Mouse (Mus musculus): ENCODE results near the gene Ifna11.
"Not testable (repeated sequence)": the region's sequence is repeated elsewhere in the genome, so short reads cannot be mapped to it uniquely, and the experiment has no call there.

DNA sequence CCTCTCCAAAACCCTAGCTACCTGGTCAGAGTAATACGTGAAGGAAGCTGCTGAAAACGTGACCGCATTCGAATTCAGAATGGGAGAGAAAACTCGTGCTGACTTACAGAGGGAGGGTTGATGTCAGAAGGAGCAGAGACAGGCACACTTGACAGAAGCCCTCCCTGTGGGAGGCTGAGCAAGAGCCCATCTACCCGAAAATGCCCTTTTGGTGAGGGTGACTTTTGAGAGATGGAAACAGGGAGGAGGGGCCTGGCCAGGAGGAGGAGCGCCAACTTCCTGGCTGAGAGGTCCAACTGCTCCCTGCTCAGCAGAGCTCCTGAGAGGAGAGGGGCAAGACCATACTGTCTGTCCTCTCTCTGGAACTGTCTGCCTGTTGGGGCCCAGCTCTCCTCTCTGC is 20.4 kb upstream of the Ifna11 start, which contains the start of gene Gm13285:
- not testable (repeated sequence) for TF ChIP-seq CTCF, POLR2A (IDR thresholded peaks at IDR 0.05; ENCODE audit: extremely low read depth, insufficient read depth, low read length)

All from cortical plate, adult 2 months (tissue).